Mouse (Mus musculus) cerebellum, adult 2 months (tissue): ENCODE data around the gene Osgin1. TPM values are rescaled to one million over a fixed set of nuclear protein-coding genes. Genes with fewer than 3 reads are reported as not detected.

Experiments used
- DNase-seq, 2 experiments: peaks; one replicate each; pipeline ENCODE4 v3.0.0; 2021
- H3K27ac ChIP-seq: fragments of 200-500 bp; 2 replicates; pipeline ENCODE4 v1.5.1; 2012; ENCODE audit warnings: low read length, control low read depth, inconsistent platforms; ENCODE audit not compliant: insufficient read depth
- H3K27me3 ChIP-seq: fragments of 200-500 bp; 2 replicates; pipeline ENCODE4 v1.6.1; 2012; ENCODE audit warnings: inconsistent platforms, mild to moderate bottlenecking, low read length, moderate library complexity; ENCODE audit not compliant: control insufficient read depth, insufficient read depth
- H3K4me1 ChIP-seq: fragments of 200-500 bp; 2 replicates; pipeline ENCODE4 v1.6.1; 2011; ENCODE audit warnings: low read length; ENCODE audit not compliant: control insufficient read depth, insufficient read depth
- H3K4me3 ChIP-seq: fragments of 200-500 bp; replicated peaks from 2 replicates; pipeline ENCODE3; 2011; ENCODE audit warnings: mild to moderate bottlenecking, low read depth, low read length, control low read depth; ENCODE audit not compliant: insufficient read depth
- CTCF ChIP-seq: fragments of 200-500 bp; IDR thresholded peaks from 2 replicates; pipeline ENCODE4 v1.5.1; 2011; ENCODE audit warnings: low read depth, mild to moderate bottlenecking, control low read depth, low read length, moderate library complexity, borderline replicate concordance; ENCODE audit not compliant: insufficient read depth
- POLR2A ChIP-seq: fragments of 200-500 bp; IDR thresholded peaks from 2 replicates; pipeline ENCODE4 v1.6.1; 2011; ENCODE audit warnings: low read length, control low read depth, borderline replicate concordance; ENCODE audit not compliant: insufficient read depth
- WGBS: fragments of 180-500 bp; shearing (Covaris S2); methylation state at CpG from one replicate; pipeline ENCODE4 v1.1.7; 2018; 5-methylcytosine and 5-hydroxymethylcytosine counted together
- polyA plus RNA-seq: library from polyadenylated mRNA; depleted of rRNA; stranded (reverse); fragments of >200 nt; gene quantifications from 2 replicates; pipeline ENCODE4 v1.2.3, GENCODE M21; 2012

Osgin1 gene
- polyA plus RNA-seq, 1 experiment: 0.84 TPM

DNA sequence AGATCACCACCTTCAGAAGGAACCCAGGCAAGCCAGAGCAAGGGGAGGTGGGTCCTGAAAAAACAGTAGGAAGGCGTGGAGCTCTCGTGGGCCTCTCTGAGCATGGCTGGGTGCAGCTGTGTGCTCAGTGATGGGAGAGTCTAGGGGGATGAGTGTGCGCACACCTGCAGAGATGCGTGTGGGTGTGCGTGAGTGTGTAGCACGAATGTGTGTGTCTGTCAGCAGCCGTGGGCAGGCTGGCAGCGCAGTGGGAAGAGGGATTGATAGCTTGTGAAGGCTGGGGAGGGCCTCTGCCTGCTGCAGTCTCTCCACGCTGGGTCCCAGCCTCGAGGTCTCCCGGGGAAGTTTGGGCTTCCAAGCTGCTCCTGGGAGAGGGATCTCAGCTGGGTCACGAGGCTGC is 15.7 kb downstream of the Osgin1 start:
- no peak for DNase-seq
- 80% methylated on average over 12 of the region's 12 CpGs for WGBS
- Histone ChIP-seq H3K27me3 (no peaks in the 10 kb centered on the region; the same call in 1 of the 2 replicates), H3K4me1 (no peaks in the 10 kb centered on the region), H3K27ac (no peak overlapping the region), H3K4me3 (no peak overlapping the region)
- TF ChIP-seq POLR2A (no peak), CTCF (no peak)

DNA sequence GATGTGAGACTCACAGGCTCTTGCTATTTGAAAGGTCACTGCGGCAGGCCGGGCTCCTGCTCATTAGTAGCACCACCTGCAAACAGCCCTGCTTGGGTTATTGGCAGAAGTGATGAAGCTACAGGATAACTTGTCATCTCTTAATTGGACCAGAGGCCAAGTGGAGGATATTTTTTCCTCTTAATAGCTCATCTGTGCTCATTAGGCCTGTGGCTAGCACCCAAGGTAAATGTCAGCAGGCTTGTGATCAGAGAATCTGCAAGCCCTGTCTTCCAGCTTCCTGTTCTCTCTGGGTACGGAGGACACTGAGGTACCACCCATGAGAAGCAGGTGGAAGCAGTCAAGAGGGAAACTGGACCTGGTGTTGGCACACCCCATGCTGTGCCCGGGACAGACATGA is 17.2 kb downstream of the Osgin1 start:
- Histone ChIP-seq H3K4me1 (no peaks in the 10 kb centered on the region), H3K4me3 (no peak overlapping the region), H3K27ac (no peak overlapping the region), H3K27me3 (no peaks in the 10 kb centered on the region; the same call in 1 of the 2 replicates)
- TF ChIP-seq CTCF: no peak
- TF ChIP-seq POLR2A: no peak
- 71% methylated on average over 4 of the region's 4 CpGs for WGBS
- no peak for DNase-seq

DNA sequence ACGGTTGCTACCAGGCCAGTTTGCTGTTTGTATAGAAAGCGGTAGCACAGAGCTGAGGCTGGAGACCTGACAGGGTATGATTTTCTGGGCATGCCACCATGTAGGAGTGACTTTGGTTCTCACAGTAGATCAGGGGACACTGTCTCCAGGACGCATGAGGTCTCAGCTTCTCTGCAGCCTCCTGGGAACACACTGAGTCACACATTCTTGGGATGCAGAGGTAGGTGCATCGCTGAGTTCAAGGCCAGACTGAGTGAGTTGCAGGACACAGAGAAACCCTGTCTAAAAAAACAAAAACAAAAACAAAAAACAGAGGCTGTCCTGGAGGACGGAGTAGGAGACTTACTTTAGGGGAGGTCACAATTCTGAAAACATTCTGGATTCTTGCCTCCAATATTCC is 19.0 kb downstream of the Osgin1 start:
- Histone ChIP-seq H3K4me3 (no peak overlapping the region), H3K27me3 (no peaks in the 10 kb centered on the region), H3K4me1 (no peaks in the 10 kb centered on the region), H3K27ac (no peak overlapping the region)
- 95% methylated on average over 5 of the region's 5 CpGs for WGBS
- DNase-seq: no peak
- TF ChIP-seq POLR2A: no peak
- TF ChIP-seq CTCF: no peak

DNA sequence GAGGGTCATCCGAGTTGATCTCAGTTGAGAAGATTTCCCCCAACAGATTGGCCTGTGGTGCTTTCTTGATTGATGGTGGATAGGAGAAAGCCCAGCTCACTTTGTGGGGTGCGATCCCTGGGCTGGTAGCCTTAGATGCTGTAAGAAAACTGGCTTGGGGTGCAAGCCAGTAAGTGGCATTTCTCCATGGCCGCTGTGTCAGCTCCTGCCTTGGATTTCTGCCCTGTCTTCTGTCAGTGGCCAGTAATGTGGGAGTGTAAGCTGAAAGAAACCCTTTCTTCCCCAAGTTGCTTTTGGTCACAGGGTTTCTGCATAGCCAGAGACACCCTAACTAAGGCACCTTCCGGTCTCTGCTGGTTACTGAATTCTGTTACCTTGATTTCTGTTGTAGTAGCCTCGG is 22.1 kb downstream of the Osgin1 start:
- Histone ChIP-seq H3K4me1 (no peaks in the 10 kb centered on the region), H3K27ac (no peak overlapping the region), H3K4me3 (no peak overlapping the region), H3K27me3 (no peaks in the 10 kb centered on the region)
- 74% methylated on average over 5 of the region's 5 CpGs for WGBS
- TF ChIP-seq CTCF: no peak
- TF ChIP-seq POLR2A: no peak
- no peak for DNase-seq

DNA sequence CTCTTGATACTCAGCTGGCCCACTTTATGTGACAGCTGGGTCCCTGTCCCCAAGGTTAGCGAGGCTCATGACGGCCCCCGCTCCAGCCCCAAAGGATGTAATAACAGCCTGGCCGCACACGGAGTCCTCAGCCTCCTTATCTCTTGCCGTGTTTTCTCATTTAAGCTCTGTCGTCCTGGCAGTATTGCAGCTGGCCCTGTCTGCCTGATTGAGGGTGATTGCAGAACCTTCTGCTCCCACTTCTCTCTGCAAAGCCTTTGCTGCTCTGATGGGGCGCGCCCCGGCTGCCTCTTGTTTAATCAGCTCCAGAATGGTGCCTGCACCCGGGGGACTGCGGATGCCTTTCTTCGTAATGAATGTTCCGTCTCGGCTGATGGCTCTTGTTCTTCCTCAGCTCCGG is 25.8 kb downstream of the Osgin1 start:
- H3K27ac ChIP-seq: no peak overlapping the region
- H3K27me3 ChIP-seq: no peaks in the 10 kb centered on the region
- WGBS: 18% methylated on average over 16 of the region's 16 CpGs
- H3K4me1 ChIP-seq: no peaks in the 10 kb centered on the region
- TF ChIP-seq CTCF: no peak
- no peak for TF ChIP-seq POLR2A
- DNase-seq: no peak
- H3K4me3 ChIP-seq: no peak overlapping the region

DNA sequence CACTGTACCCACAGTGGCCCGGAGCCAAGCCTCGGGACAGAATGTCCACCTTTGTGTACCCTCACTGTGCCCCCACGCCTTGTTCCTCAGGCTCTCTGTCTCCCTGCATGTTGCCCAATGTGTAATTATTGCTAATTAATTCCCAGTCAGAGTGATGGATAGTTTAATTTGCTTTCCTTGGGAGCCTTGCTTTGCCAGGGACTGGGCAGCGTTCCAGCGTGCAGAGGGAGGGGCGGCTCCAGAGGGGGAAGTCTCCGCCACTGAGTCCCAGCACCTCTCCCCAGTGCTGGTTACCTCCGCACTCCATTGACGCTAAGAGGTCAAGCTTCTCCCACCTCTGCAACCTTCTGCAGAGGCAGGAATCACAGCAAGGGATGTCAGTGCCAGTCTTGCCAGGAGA is 27.4 kb downstream of the Osgin1 start:
- Histone ChIP-seq H3K27me3 (no peaks in the 10 kb centered on the region; the same call in 1 of the 2 replicates), H3K4me1 (no peaks in the 10 kb centered on the region), H3K4me3 (no peak overlapping the region), H3K27ac (no peak overlapping the region)
- WGBS: 15% methylated on average over 9 of the region's 9 CpGs
- TF ChIP-seq POLR2A (no peak), CTCF (no peak)
- no peak for DNase-seq

DNA sequence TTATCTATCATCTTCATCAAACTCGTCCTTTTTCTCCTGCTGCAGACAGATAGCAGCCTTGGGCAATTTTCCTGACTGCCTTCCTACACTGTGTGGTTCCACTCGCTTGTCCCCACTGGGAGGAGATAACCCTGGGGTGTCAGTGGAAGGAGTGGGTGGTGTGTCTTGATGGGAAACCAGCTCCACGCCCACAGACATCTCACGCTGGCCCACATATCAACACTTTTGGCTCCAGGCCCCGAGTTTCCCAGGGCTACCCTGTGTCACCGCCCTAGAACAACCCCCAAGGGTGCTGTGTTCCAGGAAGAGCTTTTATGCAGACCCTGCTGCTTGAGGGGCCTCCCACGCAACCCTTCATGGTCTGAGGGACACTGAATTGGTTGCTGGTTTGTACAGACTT is 29.8 kb downstream of the Osgin1 start:
- H3K4me3 ChIP-seq: no peak overlapping the region
- WGBS: 58% methylated on average over 7 of the region's 7 CpGs
- no peak for TF ChIP-seq CTCF
- no peak for TF ChIP-seq POLR2A
- H3K4me1 ChIP-seq: no peaks in the 10 kb centered on the region
- no peaks in the 10 kb centered on the region; the same call in 1 of the 2 replicates for H3K27me3 ChIP-seq
- DNase-seq: no peak
- H3K27ac ChIP-seq: no peak overlapping the region

DNA sequence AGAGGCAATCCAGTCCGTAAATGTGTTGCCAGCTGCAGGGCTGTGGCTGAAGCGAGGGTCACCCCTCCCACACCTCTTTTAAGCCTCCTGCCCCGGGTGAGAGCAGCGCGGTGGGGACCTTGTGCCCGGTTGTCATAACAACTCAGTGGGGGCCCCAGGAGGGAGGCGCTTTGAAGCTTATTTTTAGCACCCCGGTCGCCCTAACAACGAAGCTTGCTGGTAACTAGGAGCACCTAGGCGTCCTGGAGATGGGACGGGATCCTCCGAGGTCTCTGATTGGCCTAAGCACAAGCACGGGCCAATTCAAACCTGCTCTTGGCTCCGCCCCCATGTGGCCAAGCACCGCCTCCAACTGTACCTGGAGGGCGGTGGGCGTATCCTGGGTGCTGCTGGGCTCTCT is 32.2 kb downstream of the Osgin1 start:
- no peak for DNase-seq
- WGBS: 14% methylated on average over 18 of the region's 18 CpGs
- Histone ChIP-seq H3K27ac (no peak overlapping the region), H3K4me1 (no peaks in the 10 kb centered on the region), H3K27me3 (no peaks in the 10 kb centered on the region; the same call in 1 of the 2 replicates), H3K4me3 (no peak overlapping the region)
- TF ChIP-seq POLR2A: no peak
- no peak for TF ChIP-seq CTCF
